Mouse (Mus musculus) liver, embryonic 12.5 days (tissue): ENCODE measurements around the gene Immt. TPM values are rescaled to one million over a fixed set of nuclear protein-coding genes. Genes with fewer than 3 reads are reported as not detected.

Experiments
- ATAC-seq: fragments of 200-750 bp; cut with Nextera tagmentation; 2 replicates; pipeline ENCODE4 v1.8.0; 2017; ENCODE audit warnings: moderate number of reproducible peaks, mild to moderate bottlenecking, moderate library complexity
- H3K27ac ChIP-seq: fragments of 300-500 bp; sonication (generic); 2 replicates; pipeline ENCODE4 v1.5.1; 2016; ENCODE audit warnings: mild to moderate bottlenecking
- H3K27me3 ChIP-seq: fragments of 300-500 bp; sonication (generic); replicated peaks from 2 replicates; pipeline ENCODE4 v1.6.1; 2016; ENCODE audit warnings: mild to moderate bottlenecking, moderate library complexity
- H3K36me3 ChIP-seq: fragments of 300-500 bp; sonication (generic); 2 replicates; pipeline ENCODE4 v1.6.1; 2016; ENCODE audit warnings: mild to moderate bottlenecking, moderate library complexity
- H3K4me1 ChIP-seq: fragments of 300-500 bp; sonication (generic); 2 replicates; pipeline ENCODE4 v1.6.1; 2016
- H3K4me2 ChIP-seq: fragments of 300-500 bp; sonication (generic); 2 replicates; pipeline ENCODE4 v1.6.1; 2016; ENCODE audit warnings: mild to moderate bottlenecking, moderate library complexity
- H3K4me3 ChIP-seq: fragments of 300-500 bp; sonication (generic); 2 replicates; pipeline ENCODE4 v1.5.1; 2016; ENCODE audit warnings: mild to moderate bottlenecking, moderate library complexity
- H3K9ac ChIP-seq: fragments of 300-500 bp; sonication (generic); 2 replicates; pipeline ENCODE4 v1.6.1; 2016; ENCODE audit warnings: mild to moderate bottlenecking, moderate library complexity
- H3K9me3 ChIP-seq: fragments of 300-500 bp; sonication (generic); replicated peaks from 2 replicates; pipeline ENCODE4 v1.6.1; 2016; ENCODE audit warnings: mild to moderate bottlenecking, moderate library complexity
- WGBS: fragments of 180-500 bp; shearing (Covaris S2); methylation state at CpG from one replicate; pipeline ENCODE4 v1.1.7; 2016; ENCODE audit not compliant: insufficient replicate concordance; 5-methylcytosine and 5-hydroxymethylcytosine counted together
- polyA plus RNA-seq: library from polyadenylated mRNA; unstranded; fragments of >200 nt; fragmentation: Nextera tagmentation; extraction: Ambion mirVana; gene quantifications from 2 replicates; pipeline ENCODE4 v1.2.1, GENCODE M21; 2016

The Immt gene
- polyA plus RNA-seq: 156 and 176 TPM in 2 replicates

- peaks cover 27% of the 10 kb centered on the region for H3K4me1 ChIP-seq
- peaks cover 4% of the 10 kb centered on the region; the same call in 1 of the 2 replicates for H3K27me3 ChIP-seq
- peak; percentile 98 for ATAC-seq
- WGBS: under 1% methylated on average over 64 of the region's 64 CpGs
- peak within 1 kb of the TSS; percentile 88 for H3K4me3 ChIP-seq
- H3K36me3 ChIP-seq: peaks cover 24% of the 10 kb centered on the region
- H3K9me3 ChIP-seq: no peaks in the 10 kb centered on the region
- H3K27ac ChIP-seq: peak within 1 kb of the TSS; percentile 97
- peak within 1 kb of the TSS; percentile 80 for H3K4me2 ChIP-seq
- peak within 1 kb of the TSS; percentile 91 for H3K9ac ChIP-seq
Observed at GRCm38 (mm10) chr6:71830690-71831580, at the start of gene Immt. Immt (plus strand) TSS chr6:71831331.

GRCm38 (mm10) chr6:71783165-71783564, 48.0 kb upstream of the Immt start:
- Histone ChIP-seq H3K27me3 (no peaks in the 10 kb centered on the region), H3K9me3 (no peaks in the 10 kb centered on the region), H3K4me2 (no peak overlapping the region), H3K4me3 (no peak overlapping the region), H3K36me3 (no peaks in the 10 kb centered on the region), H3K4me1 (peaks cover 9% of the 10 kb centered on the region; the same call in 1 of the 2 replicates), H3K9ac (no peak overlapping the region), H3K27ac (no peak overlapping the region)
- ATAC-seq: no peak
- 86% methylated on average over 5 of the region's 5 CpGs for WGBS

- no peaks in the 10 kb centered on the region for H3K36me3 ChIP-seq
- H3K9ac ChIP-seq: no peak overlapping the region
- H3K4me3 ChIP-seq: no peak overlapping the region
- H3K9me3 ChIP-seq: no peaks in the 10 kb centered on the region
- peaks cover 9% of the 10 kb centered on the region; the same call in 1 of the 2 replicates for H3K4me1 ChIP-seq
- no peak overlapping the region for H3K27ac ChIP-seq
- H3K4me2 ChIP-seq: no peak overlapping the region
- no peaks in the 10 kb centered on the region for H3K27me3 ChIP-seq
- WGBS: 62% methylated on average over 9 of the region's 9 CpGs
- ATAC-seq: no peak
Observed at GRCm38 (mm10) chr6:71788348-71788747, 42.8 kb upstream of the Immt start.

DNA sequence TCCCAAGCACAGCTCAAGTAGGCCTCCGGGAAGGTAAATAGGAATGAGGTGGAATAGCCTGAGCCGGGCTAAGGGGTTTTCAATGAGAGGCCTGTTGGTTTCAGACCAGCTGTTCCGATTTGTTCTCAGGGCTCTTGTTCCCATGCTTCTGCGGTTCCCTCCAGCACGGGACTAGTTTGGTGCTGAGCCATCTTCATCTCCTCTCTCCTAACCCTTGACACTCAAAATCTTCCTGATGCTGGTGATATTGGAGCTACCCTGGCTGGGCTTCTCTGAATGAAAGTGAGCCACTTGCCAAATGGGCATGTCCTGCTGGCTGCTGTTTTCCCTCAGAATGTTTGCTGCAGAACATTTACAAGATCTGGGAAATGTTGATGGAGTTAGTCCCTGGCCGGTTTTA, 39.4 kb upstream of the Immt start:
- no peak for ATAC-seq
- no peak overlapping the region for H3K9ac ChIP-seq
- H3K36me3 ChIP-seq: no peaks in the 10 kb centered on the region
- H3K4me3 ChIP-seq: no peak overlapping the region
- no peaks in the 10 kb centered on the region for H3K27me3 ChIP-seq
- H3K9me3 ChIP-seq: no peaks in the 10 kb centered on the region
- H3K4me1 ChIP-seq: peaks cover 4% of the 10 kb centered on the region; the same call in 1 of the 2 replicates
- WGBS: 76% methylated on average over 6 of the region's 6 CpGs
- H3K4me2 ChIP-seq: no peak overlapping the region
- no peak overlapping the region for H3K27ac ChIP-seq

GRCm38 (mm10) chr6:71799391-71799790, 31.7 kb upstream of the Immt start:
- Histone ChIP-seq H3K27ac (0 out of 2 replicates have a peak overlapping the region, but pooled peaks have one; percentile 3), H3K9me3 (no peaks in the 10 kb centered on the region), H3K4me2 (no peak overlapping the region), H3K4me3 (no peak overlapping the region), H3K36me3 (no peaks in the 10 kb centered on the region), H3K27me3 (no peaks in the 10 kb centered on the region), H3K9ac (no peak overlapping the region), H3K4me1 (peaks cover 39% of the 10 kb centered on the region)
- WGBS: 79% methylated on average over 3 of the region's 3 CpGs
- ATAC-seq: no peak

DNA sequence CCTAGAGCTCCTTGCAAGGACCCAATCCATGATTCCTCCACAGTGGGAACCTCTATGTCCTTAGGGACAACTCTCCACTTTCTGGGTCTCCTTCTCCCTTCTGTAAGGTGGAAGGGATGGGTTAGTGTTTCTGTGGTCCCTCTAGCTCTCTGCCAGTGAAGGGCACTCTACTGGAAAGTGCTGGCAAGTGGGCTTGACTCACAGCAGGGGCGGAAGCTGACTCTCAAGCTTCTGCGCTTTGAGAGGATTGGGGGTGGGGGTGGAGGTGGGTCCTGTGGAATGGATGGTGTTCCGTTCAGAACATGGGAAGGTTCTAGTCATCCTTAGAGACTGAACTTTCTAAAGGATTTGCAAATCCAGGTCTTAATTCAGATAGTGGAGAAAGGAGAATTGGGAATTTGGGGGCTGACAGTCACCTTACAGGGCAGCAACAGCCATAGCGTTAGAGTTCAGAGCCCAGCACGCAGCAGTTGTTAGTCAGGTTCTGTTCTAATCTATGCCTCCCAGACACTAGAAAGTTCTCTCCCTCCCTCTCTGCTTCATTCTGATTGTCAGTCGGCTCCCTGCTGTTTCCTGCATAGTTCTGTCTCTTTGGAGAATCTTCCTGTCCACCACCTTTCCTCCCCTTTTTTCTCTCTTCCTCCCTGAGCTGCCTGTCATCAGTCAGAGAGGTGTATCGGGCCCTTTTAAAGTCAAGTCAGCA, 30.0 kb upstream of the Immt start:
- H3K4me1 ChIP-seq: peaks cover 43% of the 10 kb centered on the region
- H3K9ac ChIP-seq: peak overlapping the region; percentile 43
- peak overlapping the region; percentile 89 for H3K27ac ChIP-seq
- 17% methylated on average over 7 of the region's 7 CpGs for WGBS
- ATAC-seq: peak; percentile 92
- no peaks in the 10 kb centered on the region for H3K36me3 ChIP-seq
- H3K4me2 ChIP-seq: peak overlapping the region; percentile 64
- H3K4me3 ChIP-seq: peak overlapping the region; percentile 27
- no peaks in the 10 kb centered on the region for H3K9me3 ChIP-seq
- H3K27me3 ChIP-seq: no peaks in the 10 kb centered on the region

DNA sequence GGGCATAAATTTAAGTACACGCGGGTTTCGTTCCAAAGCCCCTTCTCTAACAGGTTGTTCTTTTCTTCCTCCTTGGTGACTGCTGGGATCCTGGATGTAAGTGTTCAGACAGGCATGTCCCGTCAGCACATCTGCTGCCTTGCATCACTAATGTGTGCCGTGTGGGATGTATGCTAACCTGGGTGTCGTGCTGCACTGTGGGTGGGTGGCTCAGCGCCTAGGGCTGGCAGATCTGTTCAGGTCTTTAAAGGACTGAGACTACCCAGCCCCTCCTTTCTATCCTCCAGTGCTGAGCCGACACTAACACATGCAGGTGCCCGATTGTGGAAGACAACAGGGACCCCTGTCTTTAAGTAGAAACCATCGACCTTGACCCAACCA, 29.4 kb upstream of the Immt start:
- WGBS: 45% methylated on average over 10 of the region's 10 CpGs
- Histone ChIP-seq H3K27me3 (no peaks in the 10 kb centered on the region), H3K27ac (peak overlapping the region; percentile 89), H3K36me3 (no peaks in the 10 kb centered on the region), H3K4me1 (peaks cover 46% of the 10 kb centered on the region), H3K4me3 (peak overlapping the region; percentile 27), H3K9me3 (no peaks in the 10 kb centered on the region), H3K4me2 (peak overlapping the region; percentile 64), H3K9ac (peak overlapping the region; percentile 43)
- ATAC-seq: peak; percentile 58

DNA sequence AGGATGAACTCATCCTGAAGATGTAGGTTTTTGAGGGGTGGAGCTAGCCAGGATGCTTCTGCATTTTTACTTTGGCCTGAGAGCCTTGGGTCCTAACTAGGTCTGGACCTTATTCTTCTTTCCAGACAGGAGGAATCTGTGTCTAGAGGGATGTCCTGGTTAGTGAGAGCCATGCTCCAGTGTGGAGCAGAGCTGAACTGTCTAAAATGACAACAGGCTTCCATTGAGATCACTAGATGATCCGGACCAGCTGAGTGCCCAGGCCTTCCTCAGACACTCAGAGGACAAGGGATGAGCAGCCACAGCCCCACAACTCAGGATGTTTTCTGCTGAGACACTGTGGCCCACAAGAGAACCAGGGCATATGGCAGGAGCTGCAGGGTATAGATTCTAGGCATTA, 27.5 kb upstream of the Immt start:
- no peak for ATAC-seq
- H3K9ac ChIP-seq: no peak overlapping the region
- H3K4me2 ChIP-seq: no peak overlapping the region
- no peak overlapping the region for H3K4me3 ChIP-seq
- H3K27ac ChIP-seq: no peak overlapping the region; the same call in 1 of the 2 replicates
- peaks cover 47% of the 10 kb centered on the region for H3K4me1 ChIP-seq
- no peaks in the 10 kb centered on the region for H3K36me3 ChIP-seq
- WGBS: 89% methylated on average over 1 of the region's 1 CpGs
- H3K9me3 ChIP-seq: no peaks in the 10 kb centered on the region
- no peaks in the 10 kb centered on the region for H3K27me3 ChIP-seq

DNA sequence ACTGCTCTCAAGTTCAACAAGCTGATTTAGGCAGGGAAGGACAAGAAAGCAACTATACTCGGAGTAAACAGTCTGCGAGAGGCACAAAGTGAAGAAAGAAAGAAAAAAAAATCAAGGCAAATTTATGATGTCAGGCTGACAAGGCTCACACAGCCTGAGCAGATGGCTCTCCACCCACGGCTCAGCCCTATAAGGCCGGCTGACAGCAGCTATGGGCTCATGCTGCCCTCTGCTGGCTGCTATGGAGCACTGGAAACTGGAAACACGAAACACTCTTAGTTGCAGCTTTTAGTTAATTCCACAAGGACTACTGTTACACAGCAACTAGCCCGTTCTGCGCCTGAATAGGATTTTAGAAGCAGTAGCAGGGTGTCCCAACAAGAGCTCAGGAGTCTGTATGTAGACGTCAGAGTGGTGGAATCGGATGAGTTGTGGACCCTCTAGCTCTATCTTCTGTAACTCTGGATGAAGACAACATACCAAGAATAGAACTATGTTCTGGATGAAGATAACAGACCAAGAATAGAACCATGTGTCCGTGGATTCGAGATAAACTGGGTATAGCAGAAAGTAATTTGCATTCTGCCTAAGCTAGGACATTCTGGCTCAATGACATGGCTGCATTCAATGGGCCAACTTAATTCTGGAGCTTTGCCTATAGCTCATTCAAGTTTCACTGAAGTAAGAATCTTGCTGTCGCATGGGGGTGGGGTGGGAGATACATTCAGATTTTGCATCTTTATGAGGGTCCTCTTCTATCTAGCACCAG, 26.9 kb upstream of the Immt start:
- peak overlapping the region; percentile 26 for H3K4me2 ChIP-seq
- H3K27me3 ChIP-seq: no peaks in the 10 kb centered on the region
- peak; percentile 58 for ATAC-seq
- H3K4me3 ChIP-seq: no peak overlapping the region
- H3K9ac ChIP-seq: no peak overlapping the region
- no peaks in the 10 kb centered on the region for H3K36me3 ChIP-seq
- H3K4me1 ChIP-seq: peaks cover 47% of the 10 kb centered on the region
- no peaks in the 10 kb centered on the region for H3K9me3 ChIP-seq
- WGBS: 13% methylated on average over 12 of the region's 12 CpGs
- H3K27ac ChIP-seq: no peak overlapping the region; the same call in 1 of the 2 replicates

GRCm38 (mm10) chr6:71806713-71807112, 24.4 kb upstream of the Immt start:
- Histone ChIP-seq H3K9ac (no peak overlapping the region), H3K4me1 (peaks cover 28% of the 10 kb centered on the region), H3K27ac (no peak overlapping the region), H3K36me3 (peaks cover 18% of the 10 kb centered on the region), H3K4me2 (no peak overlapping the region), H3K27me3 (no peaks in the 10 kb centered on the region), H3K4me3 (no peak overlapping the region), H3K9me3 (no peaks in the 10 kb centered on the region)
- WGBS: 39% methylated on average over 1 of the region's 1 CpGs
- no peak for ATAC-seq

- H3K9me3 ChIP-seq: no peaks in the 10 kb centered on the region
- no peak overlapping the region for H3K4me2 ChIP-seq
- H3K27ac ChIP-seq: no peak overlapping the region
- H3K36me3 ChIP-seq: peaks cover 47% of the 10 kb centered on the region
- H3K27me3 ChIP-seq: no peaks in the 10 kb centered on the region
- no peak for ATAC-seq
- no peak overlapping the region for H3K4me3 ChIP-seq
- H3K9ac ChIP-seq: no peak overlapping the region
- peaks cover 4% of the 10 kb centered on the region; the same call in 1 of the 2 replicates for H3K4me1 ChIP-seq
- WGBS: 89% methylated on average over 9 of the region's 9 CpGs
Observed at GRCm38 (mm10) chr6:71809890-71810289, 21.2 kb upstream of the Immt start.
